Mouse (Mus musculus) gastrocnemius, adult 8-10 months (tissue): ENCODE measurements around the gene Tom1l2. TPM values are rescaled to one million over a fixed set of nuclear protein-coding genes. Genes with fewer than 3 reads are reported as not detected.

Source experiments
- DNase-seq, 2 experiments: peaks; one replicate each; pipeline ENCODE4 v3.0.0; 2022; ENCODE audit warnings: low spot score in 2 of 2
- total RNA-seq, 4 experiments: library from RNA; stranded (reverse); gene quantifications; 2 replicates each; pipeline ENCODE4 v1.2.4; 2022

Tom1l2 gene
- total RNA-seq, 4 experiments from 2014 or later, result 61.0 to 68.8 (median 65.7) TPM

- no peak for DNase-seq
These were observed 45.9 kb downstream of the Tom1l2 start for GRCm38 (mm10) chr11:60306834-60307233.

- no peak for DNase-seq
These were observed 47.1 kb downstream of the Tom1l2 start for GRCm38 (mm10) chr11:60305611-60306010.

- DNase-seq, result no peak
These were observed 49.2 kb downstream of the Tom1l2 start for GRCm38 (mm10) chr11:60303497-60303896.

GRCm38 (mm10) chr11:60302354-60303083 lies 50.2 kb downstream of the Tom1l2 start:
- DNase-seq, result no peak

GRCm38 (mm10) chr11:60301588-60302208 lies 51.0 kb downstream of the Tom1l2 start:
- no peak for DNase-seq

- DNase-seq, result no peak
These were observed 52.4 kb downstream of the Tom1l2 start for GRCm38 (mm10) chr11:60300318-60300717.

- DNase-seq, result no peak
These were observed 54.9 kb downstream of the Tom1l2 start for GRCm38 (mm10) chr11:60297772-60298171.

GRCm38 (mm10) chr11:60294630-60295313 lies 57.9 kb downstream of the Tom1l2 start:
- DNase-seq, result no peak

GRCm38 (mm10) chr11:60293683-60294629 lies 58.7 kb downstream of the Tom1l2 start:
- no peak for DNase-seq

- peak; percentile 28 to 50 for DNase-seq
These were observed 60.0 kb downstream of the Tom1l2 start for GRCm38 (mm10) chr11:60292718-60293117.

- DNase-seq, result no peak
These were observed 63.7 kb downstream of the Tom1l2 start for GRCm38 (mm10) chr11:60288980-60289379.

GRCm38 (mm10) chr11:60286311-60286710 lies 66.4 kb downstream of the Tom1l2 start:
- DNase-seq, result no peak

- no peak for DNase-seq
These were observed 72.0 kb downstream of the Tom1l2 start for GRCm38 (mm10) chr11:60280429-60281414.

- no peak for DNase-seq
These were observed 73.2 kb downstream of the Tom1l2 start for GRCm38 (mm10) chr11:60279483-60279882.

- no peak for DNase-seq
These were observed 74.9 kb downstream of the Tom1l2 start for GRCm38 (mm10) chr11:60277771-60278170.

GRCm38 (mm10) chr11:60277164-60277740 lies 75.5 kb downstream of the Tom1l2 start:
- DNase-seq, result no peak

- no peak for DNase-seq
These were observed 76.2 kb downstream of the Tom1l2 start for GRCm38 (mm10) chr11:60276408-60277093.

GRCm38 (mm10) chr11:60273273-60273805 lies 79.4 kb downstream of the Tom1l2 start:
- DNase-seq, result no peak

- DNase-seq, result no peak
These were observed 84.1 kb downstream of the Tom1l2 start for GRCm38 (mm10) chr11:60268563-60268962.
